Comparison of ENCODE assay signal across 10 mouse cellular contexts in genomic region chr2:112481564-112481963, GRCm38 (mm10). TPM values are rescaled to one million over a fixed set of nuclear protein-coding genes. Genes with fewer than 3 reads are reported as not detected.
DNase-seq lines count a peak whose midpoint lies in the region; ATAC-seq lines count a peak whose summit lies in the region.
"Had no signal": no experiment of that assay in that cellular context is flagged by ENCODE, and none has a peak within 500 bp of the region (broad histone marks: within the 10 kb centered on the region; RNA-seq: fewer than 3 reads in every experiment).

No protein-coding gene starts in this region.

- H3K9me3 ChIP-seq in kidney, embryonic 15.5 days (replicated peaks) = no peaks in the 10 kb centered on the region
- no peaks in the 10 kb centered on the region for H3K9me3 ChIP-seq in midbrain, embryonic 12.5 days

- H3K4me1 ChIP-seq in kidney, embryonic 15.5 days = peaks cover 4% of the 10 kb centered on the region; the same call in 1 of the 2 replicates
- no peaks in the 10 kb centered on the region for H3K4me1 ChIP-seq in midbrain, embryonic 12.5 days

- peak; percentile 49 for DNase-seq in adrenal gland, postnatal 14 days
- no peak for DNase-seq in adrenal gland, adult 18-20 months (ENCODE audit: low spot score in 2 of 2)
- DNase-seq in CD4-positive, CD25-positive, alpha-beta regulatory T cell, adult 2 months (ENCODE audit: low read depth, low spot score) = peak; percentile 77
- peak; percentile 56 for DNase-seq in embryo, embryonic 9.5 days (ENCODE audit: extremely low spot score)
- no peak for DNase-seq in urinary bladder, postnatal 10 days (ENCODE audit: low spot score)
- DNase-seq in gastrocnemius, postnatal 25 days = no peak

- no peaks in the 10 kb centered on the region for H3K27me3 ChIP-seq in kidney, embryonic 15.5 days
- H3K27me3 ChIP-seq in midbrain, embryonic 12.5 days = 0 out of 2 replicates have a peak, but pooled peaks cover 4% of the 10 kb centered on the region

- no peak overlapping the region for H3K9ac ChIP-seq in kidney, embryonic 15.5 days
- H3K9ac ChIP-seq in midbrain, embryonic 12.5 days (replicated peaks) = no peak overlapping the region

- H3K4me2 ChIP-seq in kidney, embryonic 15.5 days = no peak overlapping the region
- H3K4me2 ChIP-seq in midbrain, embryonic 12.5 days (replicated peaks) = no peak overlapping the region

- 0 out of 2 replicates have a peak, but pooled peaks have one; percentile 37 for ATAC-seq in kidney, embryonic 15.5 days (replicated peaks; ENCODE audit: low FRiP score)
- peak; percentile 54; the same call in 1 of the 2 replicates for ATAC-seq in midbrain, embryonic 12.5 days (ENCODE audit: low FRiP score, low read depth)

- H3K4me3 ChIP-seq in kidney, embryonic 15.5 days (replicated peaks) = no peak overlapping the region
- H3K4me3 ChIP-seq in midbrain, embryonic 12.5 days = no peak overlapping the region

- no peaks in the 10 kb centered on the region for H3K36me3 ChIP-seq in kidney, embryonic 15.5 days
- no peaks in the 10 kb centered on the region for H3K36me3 ChIP-seq in midbrain, embryonic 12.5 days

- H3K27ac ChIP-seq in kidney, embryonic 15.5 days = peak overlapping the region; percentile 74
- no peak overlapping the region for H3K27ac ChIP-seq in midbrain, embryonic 12.5 days (replicated peaks)

- 2% methylated on average over 2 of the region's 2 CpGs for WGBS in kidney, embryonic 15.5 days
- WGBS in midbrain, embryonic 12.5 days = 4% methylated on average over 2 of the region's 2 CpGs

RNA-seq across cellular contexts. Expression of gene Chrm5, which starts 1.0 kb away (rescaled TPM):
- not detected in 2 replicates for total RNA-seq in adrenal gland, postnatal 14 days (2021)
- not detected for total RNA-seq in adrenal gland, adult 18-20 months (2021)
- polyA plus RNA-seq in kidney, embryonic 15.5 days (2015; fragmentation: Nextera tagmentation; extraction: Ambion mirVana) = 0.17 and 0.22 TPM in 2 replicates
- polyA plus RNA-seq in midbrain, embryonic 12.5 days (2016; fragmentation: Nextera tagmentation; extraction: Ambion mirVana) = 0.18 TPM in 1 of 2 replicates, not detected in the other
- total RNA-seq in gastrocnemius, postnatal 25 days (2021) = not detected
- polyA plus RNA-seq: heart, embryonic 14.5 days; spleen, adult 2 months had no signal

RNA-seq across cellular contexts. Expression of gene Aven, which starts 11.2 kb away (rescaled TPM):
- total RNA-seq in adrenal gland, postnatal 14 days (2021) = 15.3 and 15.4 TPM in 2 replicates
- 10 to 100 TPM; 17.9 to 19.6 TPM for total RNA-seq in adrenal gland, adult 18-20 months (2021)
- 7.2 and 9.3 TPM in 2 replicates for polyA plus RNA-seq in kidney, embryonic 15.5 days (2015; fragmentation: Nextera tagmentation; extraction: Ambion mirVana)
- 6.6 and 7.8 TPM in 2 replicates for polyA plus RNA-seq in midbrain, embryonic 12.5 days (2016; fragmentation: Nextera tagmentation; extraction: Ambion mirVana)
- total RNA-seq in gastrocnemius, postnatal 25 days (2021) = 10 to 100 TPM; 14.6 to 19.2 TPM

RNA-seq across cellular contexts. Expression of gene Emc7, which starts 26.8 kb away (rescaled TPM):
- total RNA-seq in adrenal gland, postnatal 14 days (2021) = 25.1 and 25.5 TPM in 2 replicates
- 10 to 100 TPM; 31.2 to 33.8 TPM for total RNA-seq in adrenal gland, adult 18-20 months (2021)
- polyA plus RNA-seq in kidney, embryonic 15.5 days (2015; fragmentation: Nextera tagmentation; extraction: Ambion mirVana) = 19.3 and 20.0 TPM in 2 replicates
- polyA plus RNA-seq in midbrain, embryonic 12.5 days (2016; fragmentation: Nextera tagmentation; extraction: Ambion mirVana) = 11.5 and 12.3 TPM in 2 replicates
- total RNA-seq in gastrocnemius, postnatal 25 days (2021) = 10 to 100 TPM; 12.6 to 14.1 TPM

Comparison
In these comparisons a context has a peak if more than half of its experiments do, and no peak if none do; other contexts are left out.
1. DNase-seq: peak in adrenal gland, postnatal 14 days (single experiment), CD4-positive, CD25-positive, alpha-beta regulatory T cell, adult 2 months (single experiment) and embryo, embryonic 9.5 days (single experiment); none in adrenal gland, adult 18-20 months (0 of 2), urinary bladder, postnatal 10 days (single experiment) and gastrocnemius, postnatal 25 days (single experiment).